Mouse (Mus musculus) monocyte, adult 5-6 weeks (primary cell): ENCODE data around the gene Ly6g. TPM values are rescaled to one million over a fixed set of nuclear protein-coding genes. Genes with fewer than 3 reads are reported as not detected.
"Not testable (repeated sequence)": the region's sequence is repeated elsewhere in the genome, so short reads cannot be mapped to it uniquely, and the experiment has no call there.

Experiments
- ATAC-seq: fragments of 153-309, 156-312 bp; replicated peaks from 2 replicates; pipeline ENCODE4 v1.8.0; 2017; ENCODE audit warnings: mild to moderate bottlenecking; ENCODE audit not compliant: low TSS enrichment, insufficient number of reproducible peaks, severe bottlenecking, poor library complexity, low FRiP score
- total RNA-seq: library from RNA; stranded (forward); fragments of 200-1000, 200-491, 200-594 nt; gene quantifications from 3 replicates; pipeline ENCODE4 v1.2.3, GENCODE M21; 2017

The Ly6g gene
- not detected in 3 replicates for total RNA-seq

DNA sequence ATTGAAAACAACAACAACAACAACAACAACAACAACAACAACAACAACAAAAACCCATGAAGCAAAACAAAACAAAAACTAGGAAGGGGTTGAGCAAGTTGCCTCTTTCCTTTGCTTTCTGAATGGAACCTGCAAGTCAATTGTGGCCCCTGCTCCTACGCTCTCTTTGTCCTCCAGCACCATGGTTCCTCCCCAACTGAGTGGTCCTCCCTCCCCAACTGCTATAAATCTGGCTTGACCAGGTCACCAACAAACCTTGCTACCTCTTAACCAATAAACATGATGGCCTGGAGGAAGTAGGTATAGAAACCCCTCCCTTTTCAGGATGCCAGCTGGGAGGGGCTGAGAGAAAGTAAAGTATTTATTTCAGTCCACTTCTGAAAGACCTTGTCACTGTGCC, at the start of gene Ly6g:
Gene Ly6g, plus strand, starts transcription at position 301 of the 400 bp plus-strand sequence.
- ATAC-seq = no peak

DNA sequence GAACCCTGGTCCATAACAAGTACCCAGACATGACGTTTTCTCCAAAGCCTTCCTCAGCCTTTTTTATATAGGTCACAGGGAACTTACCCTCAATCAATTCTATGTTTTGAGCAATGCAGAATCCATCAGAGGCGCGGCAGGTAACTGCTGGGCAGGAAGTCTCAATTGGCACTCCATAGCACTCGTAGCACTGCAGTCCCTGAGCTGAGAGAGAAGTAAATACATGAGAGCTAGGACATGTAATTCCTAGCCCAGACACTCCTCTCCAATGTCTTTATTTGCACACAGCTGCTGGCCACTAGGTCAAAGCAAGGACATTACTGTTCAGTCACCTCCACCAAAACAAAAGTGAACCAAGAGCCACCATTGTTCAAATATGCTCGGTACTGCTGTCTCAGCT, 44.6 kb upstream of the Ly6g start:
- not testable (repeated sequence) for ATAC-seq

DNA sequence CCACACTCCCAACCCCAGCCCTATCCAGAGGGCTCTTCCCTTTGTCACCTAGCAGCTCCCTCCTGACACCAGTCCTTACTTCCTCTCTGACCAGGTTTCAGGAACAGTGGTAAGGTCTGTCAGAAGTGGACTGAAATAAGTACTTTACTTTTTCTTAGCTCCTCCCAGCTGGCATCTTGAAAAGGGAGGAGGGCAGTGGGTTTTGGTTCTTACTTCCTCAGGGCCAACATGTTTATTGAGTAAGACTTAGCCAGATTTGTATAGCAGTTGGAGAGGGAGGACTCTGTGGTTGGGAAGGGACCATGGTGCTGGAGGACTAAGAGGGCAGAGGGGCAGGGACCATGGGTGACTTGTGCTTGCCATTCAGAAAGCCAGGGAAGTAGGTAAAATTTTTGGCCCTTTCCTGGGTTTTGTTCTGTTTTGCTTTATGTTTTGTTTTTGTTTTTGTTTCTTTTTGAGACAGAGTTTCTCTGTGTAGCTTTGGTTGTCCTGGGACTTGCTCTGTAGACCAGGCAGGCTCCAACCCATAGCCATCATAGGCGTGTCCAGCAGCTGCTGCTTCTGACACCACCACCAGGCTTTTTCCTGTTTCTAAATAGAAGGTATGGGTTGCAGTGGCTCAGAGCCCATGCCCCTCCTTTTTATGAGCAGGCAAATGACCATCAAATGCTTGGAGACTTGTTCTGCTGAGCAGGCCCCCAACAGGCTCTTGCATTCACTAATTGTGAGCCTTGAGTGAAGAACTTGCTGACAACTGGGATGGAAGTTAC, 43.0 kb upstream of the Ly6g start, which contains the start of gene Ly6c2:
Gene Ly6c2, minus strand, starts transcription at position 110 of the 770 bp plus-strand sequence.
- ATAC-seq = peak; percentile 84

DNA sequence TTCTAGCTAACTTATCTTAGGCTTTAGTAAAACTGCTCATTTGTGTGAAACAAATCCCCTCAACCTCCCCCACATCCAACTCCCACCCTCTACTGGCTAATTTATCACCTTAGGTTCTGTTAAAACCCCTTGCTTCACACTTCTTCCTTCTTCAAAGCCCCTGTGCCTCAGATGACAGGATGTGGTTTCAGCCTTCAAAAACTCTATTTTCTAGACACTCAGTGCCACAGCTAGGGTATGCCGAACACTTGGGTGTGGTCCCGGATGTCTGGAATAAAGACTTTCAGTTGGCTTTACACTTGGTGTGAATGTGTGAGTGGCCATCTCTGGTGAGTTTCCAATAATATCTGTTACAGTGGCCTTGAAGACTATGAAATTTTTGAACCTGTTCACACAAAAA, 38.5 kb upstream of the Ly6g start:
- peak; percentile 33; the same call in 1 of the 2 replicates for ATAC-seq

DNA sequence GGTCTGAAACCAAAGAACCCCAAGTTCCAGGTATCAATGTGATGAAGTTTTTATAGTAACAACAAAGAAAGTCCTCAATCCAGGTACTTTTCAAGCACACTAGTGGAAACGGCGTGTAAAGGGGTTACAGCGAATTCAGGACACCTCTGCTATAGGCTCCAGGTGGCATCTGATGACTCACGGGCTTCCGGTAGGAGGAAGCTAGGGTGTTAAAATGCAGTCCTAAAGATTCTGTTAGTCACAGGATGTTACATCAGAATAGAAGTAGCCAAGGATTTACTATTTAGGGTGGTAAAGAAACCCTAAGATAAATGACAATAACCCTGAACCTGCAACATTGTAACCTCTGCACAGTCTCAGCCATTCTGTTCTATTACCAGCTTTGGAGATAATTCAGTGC, 37.6 kb upstream of the Ly6g start:
- not testable (repeated sequence) for ATAC-seq

DNA sequence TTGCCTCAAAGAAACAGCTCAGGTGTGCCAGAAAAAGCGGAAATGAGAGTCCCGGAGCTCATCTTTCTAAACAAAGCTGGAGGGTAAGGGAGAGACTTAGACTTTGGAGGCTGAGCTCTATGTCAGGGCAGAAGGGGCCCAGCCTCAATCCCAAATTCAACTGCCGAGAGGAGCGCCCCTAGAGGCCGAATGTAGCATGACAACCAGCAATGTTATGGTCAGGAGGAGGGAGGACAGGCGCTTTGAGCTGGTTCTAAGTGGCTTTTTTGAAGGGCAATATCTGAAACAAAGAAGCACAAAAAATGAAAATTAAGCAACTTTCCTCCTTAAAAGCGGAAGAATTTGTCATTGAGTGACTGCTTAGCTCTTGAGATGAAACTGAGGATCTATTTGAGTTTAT, 36.3 kb upstream of the Ly6g start:
- ATAC-seq = not testable (repeated sequence)

DNA sequence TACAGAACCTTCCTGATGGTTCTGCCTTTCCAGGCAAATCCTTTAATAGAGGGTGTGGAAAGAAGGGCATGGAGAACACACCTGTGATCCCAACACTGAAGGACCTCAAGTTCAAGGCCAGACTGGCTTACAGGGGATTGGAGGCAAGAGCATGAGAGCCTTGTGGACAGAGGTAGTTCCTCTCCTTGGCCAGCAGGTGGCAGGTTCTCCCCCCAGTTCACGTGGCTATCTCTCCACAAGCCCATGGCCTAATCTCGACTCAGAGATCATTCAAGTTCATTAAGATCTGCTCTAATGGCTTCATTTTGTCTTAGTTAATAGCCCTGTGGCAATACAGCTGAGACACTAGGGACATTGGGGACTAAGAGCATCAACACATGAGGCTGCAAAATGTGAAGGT, 35.0 kb upstream of the Ly6g start:
- ATAC-seq = 0 out of 2 replicates have a peak, but pooled peaks have one; percentile 43

DNA sequence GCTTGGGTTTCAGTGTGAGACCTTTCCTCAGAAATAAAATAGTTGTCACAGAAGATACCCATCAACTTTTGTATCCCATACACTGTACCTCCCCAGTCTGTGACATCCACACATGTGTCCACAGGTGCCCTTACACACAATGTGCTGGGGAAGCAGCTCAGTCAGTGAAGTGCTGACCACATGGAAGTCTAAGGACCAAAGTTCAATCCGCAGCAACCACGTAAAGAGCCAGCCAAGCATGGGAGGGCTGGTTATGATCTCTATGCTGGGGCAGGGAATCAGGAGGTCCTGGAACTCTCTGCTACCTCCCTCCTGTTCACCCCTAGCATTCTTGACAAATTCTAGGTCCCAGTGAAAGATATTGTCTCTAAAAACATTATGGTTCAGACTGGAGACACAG, 22.7 kb upstream of the Ly6g start:
- not testable (repeated sequence) for ATAC-seq

DNA sequence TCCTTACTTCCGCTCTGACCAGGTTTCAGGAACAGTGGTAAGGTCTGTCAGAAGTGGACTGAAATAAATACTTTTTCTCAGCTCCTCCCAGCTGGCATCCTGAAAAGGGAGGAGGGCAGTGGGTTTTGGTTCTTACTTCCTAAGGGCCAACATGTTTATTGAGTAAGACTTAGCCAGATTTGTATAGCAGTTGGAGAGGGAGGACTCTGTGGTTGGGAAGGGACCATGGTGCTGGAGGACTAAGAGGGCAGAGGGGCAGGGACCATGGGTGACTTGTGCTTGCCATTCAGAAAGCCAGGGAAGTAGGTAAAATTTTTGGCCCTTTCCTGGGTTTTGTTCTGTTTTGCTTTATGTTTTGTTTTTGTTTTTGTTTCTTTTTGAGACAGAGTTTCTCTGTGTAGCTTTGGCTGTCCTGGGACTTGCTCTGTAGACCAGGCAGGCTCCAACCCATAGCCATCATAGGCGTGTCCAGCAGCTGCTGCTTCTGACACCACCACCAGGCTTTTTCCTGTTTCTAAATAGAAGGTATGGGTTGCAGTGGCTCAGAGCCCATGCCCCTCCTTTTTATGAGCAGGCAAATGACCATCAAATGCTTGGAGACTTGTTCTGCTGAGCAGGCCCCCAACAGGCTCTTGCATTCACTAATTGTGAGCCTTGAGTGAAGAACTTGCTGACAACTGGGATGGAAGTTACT, 19.8 kb upstream of the Ly6g start:
- ATAC-seq = peak; percentile 57; the same call in 1 of the 2 replicates

DNA sequence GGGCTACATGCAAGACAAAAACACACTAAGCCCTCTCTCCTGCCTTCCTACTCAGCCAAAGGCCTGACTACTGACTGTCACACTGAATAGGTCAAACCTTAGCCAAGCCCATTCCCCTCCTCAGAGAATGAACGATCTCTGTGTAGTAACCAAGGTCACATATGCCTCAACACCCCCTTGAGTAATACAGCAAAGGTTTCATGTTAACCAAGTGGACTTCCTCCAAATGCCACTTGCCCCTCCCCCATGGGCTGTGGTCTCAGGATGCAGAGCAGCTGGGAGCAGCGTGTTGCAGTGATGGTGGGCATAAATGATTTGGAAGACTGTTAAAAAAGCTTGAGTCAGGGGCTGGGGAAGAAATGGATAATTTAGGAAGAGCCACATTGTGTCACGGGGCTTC, 17.3 kb upstream of the Ly6g start:
- ATAC-seq = peak; percentile 80

DNA sequence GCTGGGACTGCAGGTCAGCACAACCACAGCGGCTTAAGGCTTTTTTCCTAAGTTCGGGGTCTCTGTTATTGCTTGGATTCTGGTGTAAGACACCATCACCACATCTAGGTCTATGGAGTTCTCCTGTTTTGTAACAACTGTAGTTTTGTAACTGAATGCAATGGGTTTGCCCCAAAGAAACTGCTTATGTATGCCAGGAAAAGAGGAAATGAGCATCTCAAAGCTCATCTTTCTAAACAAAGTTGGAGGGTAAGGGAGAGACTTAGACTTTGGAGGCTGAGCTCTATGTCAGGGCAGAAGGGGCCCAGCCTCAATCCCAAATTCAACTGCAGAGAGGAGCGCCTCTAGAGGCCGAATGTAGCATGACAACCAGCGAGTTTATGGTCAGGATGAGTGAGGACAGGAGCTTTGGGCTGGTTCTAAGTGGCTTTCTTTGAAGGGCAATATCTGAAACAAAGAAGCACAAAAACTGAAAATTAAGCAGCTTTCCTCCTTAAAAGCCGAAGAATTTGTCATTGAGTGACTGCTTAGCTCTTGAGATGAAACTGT, 13.2 kb upstream of the Ly6g start:
- peak; percentile 65 for ATAC-seq

DNA sequence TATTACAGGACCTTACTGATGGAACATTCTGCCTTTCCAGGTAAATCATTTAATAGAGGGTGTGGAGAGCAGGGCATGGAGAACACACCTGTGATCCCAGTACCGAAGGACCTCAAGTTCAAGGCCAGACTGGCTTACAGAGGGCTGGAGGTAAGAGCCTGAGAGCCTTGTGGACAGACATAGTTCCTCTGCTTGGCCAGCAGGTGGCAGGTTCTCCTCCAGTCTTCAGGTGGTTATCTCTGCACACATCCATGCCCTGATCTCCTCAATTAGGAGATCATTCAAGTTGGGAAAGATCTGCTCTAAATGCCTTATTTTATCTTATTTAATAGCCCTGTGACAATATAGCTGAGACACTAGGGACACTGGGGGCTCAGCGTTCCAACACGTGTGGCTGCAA, 11.3 kb upstream of the Ly6g start:
- ATAC-seq = no peak

DNA sequence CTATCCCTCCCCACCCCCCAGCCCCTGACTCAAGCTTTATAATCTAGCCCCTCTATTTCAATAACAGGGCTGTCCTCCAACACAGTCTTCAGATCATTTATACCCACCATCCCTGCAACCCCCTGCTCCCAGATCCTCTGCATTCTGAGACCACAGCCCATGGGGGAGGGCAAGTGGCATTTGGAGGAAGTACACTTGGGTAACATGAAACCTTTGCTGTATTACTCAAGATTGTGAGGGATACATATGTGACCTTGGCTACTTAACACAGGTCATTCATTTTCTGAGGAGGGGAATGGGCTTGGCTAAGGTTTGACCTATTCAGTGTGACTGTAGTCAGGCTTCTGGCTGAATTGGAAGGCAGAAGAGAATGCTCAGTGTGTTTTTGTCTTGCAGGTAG, 2.0 kb upstream of the Ly6g start:
- no peak for ATAC-seq

DNA sequence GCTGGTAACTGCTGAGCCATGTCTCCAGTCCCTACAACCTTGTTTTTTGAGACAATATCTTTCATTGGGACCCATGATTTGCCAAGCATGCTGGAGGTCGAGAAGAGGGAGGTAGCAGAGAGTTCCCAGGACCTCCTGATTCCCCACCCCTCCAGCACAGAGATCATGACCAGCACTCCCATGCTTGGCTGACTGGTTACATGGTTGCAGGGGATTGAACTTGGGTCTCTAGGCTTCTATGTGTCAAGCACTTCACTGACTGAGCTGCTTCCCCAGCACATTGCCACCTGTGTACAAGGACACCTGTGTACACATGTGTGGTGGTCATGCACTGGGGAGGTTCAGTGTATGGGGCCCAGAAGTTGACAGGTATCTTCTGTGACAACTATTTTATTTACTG, 2.6 kb downstream of the Ly6g start:
- no peak for ATAC-seq

DNA sequence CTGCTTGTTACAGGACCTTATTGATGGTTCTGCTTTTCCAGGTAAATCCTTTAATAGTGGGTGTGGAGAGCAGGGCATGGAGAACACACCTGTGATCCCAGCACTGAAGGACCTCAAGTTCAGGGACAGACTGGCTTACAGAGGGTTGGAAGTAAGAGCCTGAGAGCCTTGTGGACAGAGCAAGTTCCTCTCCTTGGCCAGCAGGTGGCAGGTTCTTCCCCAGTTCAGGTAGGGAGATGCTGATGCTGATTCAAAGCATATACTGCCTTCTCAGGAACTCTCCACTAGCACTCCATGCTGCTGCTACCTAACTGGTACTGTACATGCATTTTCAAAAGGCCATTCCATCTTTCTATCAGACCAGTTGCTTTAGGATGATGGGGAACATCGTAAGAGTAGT, 20.5 kb downstream of the Ly6g start:
- ATAC-seq = 0 out of 2 replicates have a peak, but pooled peaks have one; percentile 71

DNA sequence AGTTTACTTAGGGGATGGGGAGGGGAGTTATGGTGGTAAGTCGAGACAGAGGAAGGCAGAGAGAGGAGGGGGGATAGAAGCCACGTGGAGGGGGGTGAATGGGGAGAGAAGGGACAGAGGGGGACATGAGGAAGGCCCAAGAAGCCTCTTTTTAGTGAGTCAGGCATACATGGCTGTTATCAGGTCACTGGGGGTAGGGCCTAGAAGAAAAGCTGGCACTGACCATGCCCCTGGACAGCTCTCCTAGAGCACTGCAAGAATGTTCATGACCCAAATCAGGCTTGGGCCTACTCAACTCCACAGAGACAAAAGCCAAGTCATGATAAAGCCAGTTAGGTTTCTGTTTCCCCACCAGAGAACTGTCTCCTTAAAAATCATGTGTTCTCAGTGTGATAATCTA, 31.3 kb downstream of the Ly6g start:
- ATAC-seq = no peak

DNA sequence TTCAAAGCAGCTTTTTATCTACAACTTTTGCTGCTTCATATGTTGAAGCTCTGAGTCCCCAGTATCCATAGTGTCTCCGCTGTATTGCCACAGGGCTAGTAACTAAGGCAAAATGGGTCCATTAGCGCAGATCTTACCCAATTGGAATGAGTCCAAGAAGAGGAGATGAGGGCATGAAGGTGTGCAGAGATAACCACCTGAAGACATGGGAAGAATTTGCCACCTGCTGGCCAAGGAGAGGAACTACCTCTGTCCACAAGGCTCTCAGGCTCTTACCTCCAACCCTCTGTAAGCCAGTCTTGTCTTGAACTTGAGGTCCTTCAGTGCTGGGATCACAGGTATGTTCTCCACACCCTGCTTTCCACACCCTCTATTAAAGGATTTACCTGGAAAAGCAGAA, 34.1 kb downstream of the Ly6g start:
- ATAC-seq = no peak

DNA sequence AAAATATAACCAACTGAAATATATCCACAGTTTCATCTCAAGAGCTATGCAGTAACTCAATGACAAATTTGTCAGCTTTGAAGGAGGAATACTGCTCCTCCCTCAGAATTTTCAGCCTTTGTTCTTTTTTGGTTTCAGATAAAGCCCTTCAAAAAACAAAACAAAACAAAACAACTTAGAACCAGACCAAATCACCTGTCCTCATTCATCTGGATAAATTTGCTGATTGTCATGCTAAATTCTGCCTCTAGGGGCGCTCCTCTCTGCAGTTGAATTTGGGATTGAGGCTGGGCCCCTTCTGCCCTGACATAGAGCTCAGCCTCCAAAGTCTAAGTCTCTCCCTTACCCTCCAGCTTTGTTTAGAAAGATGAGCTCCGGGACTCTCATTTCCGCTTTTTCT, 35.5 kb downstream of the Ly6g start:
- not testable (repeated sequence) for ATAC-seq
